Mouse (Mus musculus) midbrain, embryonic 14.5 days (tissue): Measurements from ENCODE around the gene Map2k6. TPM values are rescaled to one million over a fixed set of nuclear protein-coding genes. Genes with fewer than 3 reads are reported as not detected.

Source experiments
- ATAC-seq: fragments of 200-750 bp; cut with Nextera tagmentation; 2 replicates; pipeline ENCODE4 v1.8.0; 2017; ENCODE audit warnings: moderate number of reproducible peaks, moderate library complexity; ENCODE audit not compliant: low FRiP score, low TSS enrichment
- DNase-seq: peaks from one replicate; pipeline ENCODE4 v3.0.0-alpha.2; 2015
- H3K27ac ChIP-seq: fragments of 300-500 bp; sonication (generic); replicated peaks from 2 replicates; pipeline ENCODE4 v1.5.1; 2014; ENCODE audit warnings: mild to moderate bottlenecking, low read depth, low read length, moderate library complexity
- H3K27me3 ChIP-seq: fragments of 300-500 bp; sonication (generic); 2 replicates; pipeline ENCODE4 v1.6.1; 2014; ENCODE audit warnings: low read length, control low read depth, mixed read lengths; ENCODE audit not compliant: control insufficient read depth, insufficient read depth
- H3K36me3 ChIP-seq: fragments of 300-500 bp; sonication (generic); 2 replicates; pipeline ENCODE4 v1.6.1; 2014; ENCODE audit warnings: low read length, control low read depth; ENCODE audit not compliant: control insufficient read depth, insufficient read depth
- H3K4me1 ChIP-seq: fragments of 300-500 bp; sonication (generic); 2 replicates; pipeline ENCODE4 v1.6.1; 2014; ENCODE audit warnings: mild to moderate bottlenecking, antibody characterized with exemption, low read length, control low read depth; ENCODE audit not compliant: control insufficient read depth, insufficient read depth
- H3K4me2 ChIP-seq: fragments of 300-500 bp; sonication (generic); 2 replicates; pipeline ENCODE4 v1.6.1; 2014; ENCODE audit warnings: mild to moderate bottlenecking, low read length, moderate library complexity
- H3K4me3 ChIP-seq: fragments of 300-500 bp; sonication (generic); replicated peaks from 2 replicates; pipeline ENCODE4 v1.5.1; 2014; ENCODE audit warnings: low read depth, low read length
- H3K9ac ChIP-seq: fragments of 300-500 bp; sonication (generic); replicated peaks from 2 replicates; pipeline ENCODE4 v1.6.1; 2014; ENCODE audit warnings: mild to moderate bottlenecking, low read length, moderate library complexity
- H3K9me3 ChIP-seq: fragments of 300-500 bp; sonication (generic); 2 replicates; pipeline ENCODE4 v1.6.1; 2016; ENCODE audit warnings: low read length, control low read depth, mixed read lengths; ENCODE audit not compliant: control insufficient read depth
- WGBS: fragments of 180-500 bp; shearing (Covaris S2); extraction: QIAGEN DNeasy Blood & Tissue Kit; methylation state at CpG from one replicate; pipeline ENCODE4 v1.1.7; 2014; 5-methylcytosine and 5-hydroxymethylcytosine counted together
- polyA plus RNA-seq: library from polyadenylated mRNA; unstranded; fragments of >200 nt; fragmentation: Nextera tagmentation; extraction: Ambion mirVana; gene quantifications from 2 replicates; pipeline ENCODE4 v1.2.1, GENCODE M21; 2014

The Map2k6 gene
- polyA plus RNA-seq, 1 experiment from 2014 or later = 26.2 TPM

GRCm38 (mm10) chr11:110396085-110396484 lies 2.8 kb upstream of the Map2k6 start:
- WGBS = 16% methylated on average over 19 of the region's 19 CpGs
- ATAC-seq (no peak), DNase-seq (peak; percentile 64)
- Histone ChIP-seq H3K27ac (peak overlapping the region; percentile 26; the same call in 1 of the 2 replicates), H3K4me2 (peak overlapping the region; percentile 49), H3K36me3 (no peaks in the 10 kb centered on the region), H3K4me3 (peak overlapping the region; percentile 13; the same call in 1 of the 2 replicates), H3K27me3 (no peaks in the 10 kb centered on the region), H3K4me1 (peaks cover 14% of the 10 kb centered on the region), H3K9me3 (no peaks in the 10 kb centered on the region), H3K9ac (peak overlapping the region; percentile 32)

GRCm38 (mm10) chr11:110399240-110400150 lies 573 bp downstream of the Map2k6 start:
- peak; percentile 35 for DNase-seq
- 6% methylated on average over 15 of the region's 15 CpGs for WGBS
- Histone ChIP-seq H3K4me3 (peak overlapping the region; percentile 51), H3K27me3 (no peaks in the 10 kb centered on the region), H3K9me3 (no peaks in the 10 kb centered on the region), H3K4me2 (peak overlapping the region; percentile 68), H3K9ac (peak overlapping the region; percentile 56), H3K36me3 (no peaks in the 10 kb centered on the region), H3K27ac (no peak overlapping the region; the same call in 1 of the 2 replicates), H3K4me1 (peaks cover 24% of the 10 kb centered on the region)
- no peak for ATAC-seq

GRCm38 (mm10) chr11:110400283-110400682 lies 1.4 kb downstream of the Map2k6 start:
- DNase-seq (no peak), ATAC-seq (no peak)
- Histone ChIP-seq H3K9ac (peak overlapping the region; percentile 56; the same call in 1 of the 2 replicates), H3K9me3 (no peaks in the 10 kb centered on the region), H3K36me3 (no peaks in the 10 kb centered on the region), H3K27me3 (no peaks in the 10 kb centered on the region), H3K4me3 (peak overlapping the region; percentile 51), H3K4me2 (peak overlapping the region; percentile 68), H3K4me1 (peaks cover 24% of the 10 kb centered on the region), H3K27ac (no peak overlapping the region)
- WGBS = 35% methylated on average over 1 of the region's 1 CpGs

- no peak for ATAC-seq
- Histone ChIP-seq H3K36me3 (no peaks in the 10 kb centered on the region), H3K27me3 (no peaks in the 10 kb centered on the region), H3K4me3 (no peak overlapping the region), H3K27ac (no peak overlapping the region), H3K4me1 (peaks cover 24% of the 10 kb centered on the region), H3K4me2 (no peak overlapping the region; the same call in 1 of the 2 replicates), H3K9ac (no peak overlapping the region), H3K9me3 (no peaks in the 10 kb centered on the region)
- no peak for DNase-seq
- WGBS = 41% methylated on average over 3 of the region's 3 CpGs
Observed at GRCm38 (mm10) chr11:110402671-110403070, 3.7 kb downstream of the Map2k6 start.

- no peak overlapping the region for H3K4me2 ChIP-seq
- H3K9ac ChIP-seq = no peak overlapping the region
- H3K36me3 ChIP-seq = no peaks in the 10 kb centered on the region
- DNase-seq (no peak), ATAC-seq (no peak)
- H3K27ac ChIP-seq = no peak overlapping the region
- H3K9me3 ChIP-seq = no peaks in the 10 kb centered on the region
- H3K27me3 ChIP-seq = no peaks in the 10 kb centered on the region
- WGBS = 95% methylated on average over 2 of the region's 2 CpGs
- H3K4me1 ChIP-seq = peaks cover 24% of the 10 kb centered on the region
- no peak overlapping the region for H3K4me3 ChIP-seq
Observed at GRCm38 (mm10) chr11:110403602-110404001, 4.7 kb downstream of the Map2k6 start.

- H3K36me3 ChIP-seq = no peaks in the 10 kb centered on the region
- no peaks in the 10 kb centered on the region for H3K9me3 ChIP-seq
- ATAC-seq (no peak), DNase-seq (no peak)
- WGBS = 84% methylated on average over 9 of the region's 9 CpGs
- no peak overlapping the region for H3K27ac ChIP-seq
- H3K27me3 ChIP-seq = no peaks in the 10 kb centered on the region
- H3K4me1 ChIP-seq = peaks cover 15% of the 10 kb centered on the region
- no peak overlapping the region for H3K4me2 ChIP-seq
- H3K4me3 ChIP-seq = no peak overlapping the region
- no peak overlapping the region for H3K9ac ChIP-seq
Observed at GRCm38 (mm10) chr11:110405607-110406006, 6.7 kb downstream of the Map2k6 start.

- Histone ChIP-seq H3K9ac (no peak overlapping the region), H3K4me3 (no peak overlapping the region), H3K36me3 (no peaks in the 10 kb centered on the region), H3K27me3 (no peaks in the 10 kb centered on the region), H3K9me3 (no peaks in the 10 kb centered on the region), H3K27ac (no peak overlapping the region), H3K4me2 (no peak overlapping the region), H3K4me1 (no peaks in the 10 kb centered on the region)
- WGBS = 95% methylated on average over 12 of the region's 12 CpGs
- no peak for DNase-seq
- ATAC-seq = no peak
Observed at GRCm38 (mm10) chr11:110409131-110409530, 10.2 kb downstream of the Map2k6 start.

- no peak for ATAC-seq
- 73% methylated on average over 9 of the region's 9 CpGs for WGBS
- no peak overlapping the region for H3K4me3 ChIP-seq
- H3K36me3 ChIP-seq = no peaks in the 10 kb centered on the region
- no peak overlapping the region for H3K9ac ChIP-seq
- H3K9me3 ChIP-seq = no peaks in the 10 kb centered on the region
- no peak for DNase-seq
- H3K27me3 ChIP-seq = no peaks in the 10 kb centered on the region
- H3K4me1 ChIP-seq = no peaks in the 10 kb centered on the region
- H3K4me2 ChIP-seq = no peak overlapping the region
- no peak overlapping the region for H3K27ac ChIP-seq
Observed at GRCm38 (mm10) chr11:110409776-110410175, 10.9 kb downstream of the Map2k6 start.

GRCm38 (mm10) chr11:110411596-110411995 lies 12.7 kb downstream of the Map2k6 start:
- no peak overlapping the region for H3K4me3 ChIP-seq
- no peaks in the 10 kb centered on the region for H3K36me3 ChIP-seq
- peaks cover 6% of the 10 kb centered on the region for H3K4me1 ChIP-seq
- no peak overlapping the region for H3K9ac ChIP-seq
- ATAC-seq = no peak
- H3K4me2 ChIP-seq = no peak overlapping the region
- no peak for DNase-seq
- H3K27ac ChIP-seq = no peak overlapping the region
- no peaks in the 10 kb centered on the region for H3K27me3 ChIP-seq
- WGBS = 88% methylated on average over 13 of the region's 13 CpGs
- no peaks in the 10 kb centered on the region for H3K9me3 ChIP-seq
